Mouse (Mus musculus) thymus, adult 2 months (tissue): ENCODE data around the gene Tbx5. TPM values are rescaled to one million over a fixed set of nuclear protein-coding genes. Genes with fewer than 3 reads are reported as not detected.

Experiments used
- DNase-seq: peaks from one replicate; pipeline ENCODE4 v3.0.0; 2021
- H3K27ac ChIP-seq: fragments of 200-500 bp; 2 replicates; pipeline ENCODE4 v1.5.1; 2012; ENCODE audit warnings: low read length, control low read depth; ENCODE audit not compliant: control insufficient read depth, insufficient read depth
- H3K27me3 ChIP-seq: fragments of 200-500 bp; 2 replicates; pipeline ENCODE4 v1.6.1; 2012; ENCODE audit warnings: mild to moderate bottlenecking, low read length, moderate library complexity, mixed read lengths; ENCODE audit not compliant: control insufficient read depth, insufficient read depth
- H3K36me3 ChIP-seq: fragments of 200-500 bp; 2 replicates; pipeline ENCODE4 v1.6.1; 2012; ENCODE audit warnings: mild to moderate bottlenecking, low read length, moderate library complexity; ENCODE audit not compliant: control insufficient read depth, insufficient read depth
- H3K4me1 ChIP-seq: fragments of 200-500 bp; replicated peaks from 2 replicates; pipeline ENCODE4 v1.6.1; 2012; ENCODE audit warnings: low read length; ENCODE audit not compliant: control insufficient read depth, insufficient read depth
- H3K4me3 ChIP-seq: fragments of 200-500 bp; 2 replicates; pipeline ENCODE4 v1.5.1; 2012; ENCODE audit warnings: mild to moderate bottlenecking, low read length, control low read depth, moderate library complexity; ENCODE audit not compliant: control insufficient read depth, insufficient read depth
- CTCF ChIP-seq: fragments of 200-500 bp; IDR thresholded peaks from 2 replicates; pipeline ENCODE4 v1.5.1; 2012; ENCODE audit warnings: mild to moderate bottlenecking, control low read depth, low read length, moderate library complexity, borderline replicate concordance; ENCODE audit not compliant: control insufficient read depth, poor library complexity, insufficient read depth; ENCODE audit errors: extremely low read depth
- POLR2A ChIP-seq: fragments of 200-500 bp; IDR thresholded peaks from 2 replicates; pipeline ENCODE4 v1.6.1; 2012; ENCODE audit warnings: mild to moderate bottlenecking, low read length, control low read depth, moderate library complexity; ENCODE audit not compliant: control insufficient read depth, poor library complexity, insufficient read depth; ENCODE audit errors: extremely low read depth
- WGBS: fragments of 180-500 bp; shearing (Covaris S2); methylation state at CpG from one replicate; pipeline ENCODE4 v1.1.7; 2018; 5-methylcytosine and 5-hydroxymethylcytosine counted together
- polyA plus RNA-seq: library from polyadenylated mRNA; depleted of rRNA; stranded (reverse); fragments of >200 nt; gene quantifications from 2 replicates; pipeline ENCODE4 v1.2.3, GENCODE M21; 2012; rRNA removed

Gene Tbx5
- polyA plus RNA-seq = 0.54 and 1.7 TPM in 2 replicates

GRCm38 (mm10) chr5:119832479-119832796, at the start of gene Tbx5:
Tbx5 (plus strand) TSS chr5:119832668.
- H3K27me3 ChIP-seq = peaks cover 35% of the 10 kb centered on the region
- no peak for TF ChIP-seq CTCF
- no peak for TF ChIP-seq POLR2A
- DNase-seq = no peak
- 11% methylated on average over 16 of the region's 16 CpGs for WGBS
- no peak within 1 kb of the TSS for H3K27ac ChIP-seq
- H3K4me3 ChIP-seq = no peak within 1 kb of the TSS
- H3K36me3 ChIP-seq = no peaks in the 10 kb centered on the region
- H3K4me1 ChIP-seq = no peaks in the 10 kb centered on the region

- TF ChIP-seq POLR2A (no peak), CTCF (no peak)
- no peaks in the 10 kb centered on the region for H3K27me3 ChIP-seq
- H3K27ac ChIP-seq = no peak overlapping the region
- H3K4me1 ChIP-seq = no peaks in the 10 kb centered on the region
- H3K4me3 ChIP-seq = no peak overlapping the region
- 91% methylated on average over 7 of the region's 7 CpGs for WGBS
- no peak for DNase-seq
- H3K36me3 ChIP-seq = no peaks in the 10 kb centered on the region
These were observed 46.5 kb upstream of the Tbx5 start for GRCm38 (mm10) chr5:119785959-119786358.

- no peak for TF ChIP-seq CTCF
- TF ChIP-seq POLR2A = no peak
- Histone ChIP-seq H3K27ac (no peak overlapping the region), H3K4me3 (no peak overlapping the region), H3K27me3 (peaks cover 4% of the 10 kb centered on the region; the same call in 1 of the 2 replicates), H3K4me1 (no peaks in the 10 kb centered on the region), H3K36me3 (no peaks in the 10 kb centered on the region)
- 61% methylated on average over 5 of the region's 5 CpGs for WGBS
- DNase-seq = no peak
These were observed 40.8 kb upstream of the Tbx5 start for GRCm38 (mm10) chr5:119791664-119792063.

- WGBS = 7% methylated on average over 4 of the region's 4 CpGs
These were observed 38.5 kb upstream of the Tbx5 start for GRCm38 (mm10) chr5:119793972-119794371.

GRCm38 (mm10) chr5:119795376-119795775, 37.1 kb upstream of the Tbx5 start:
- DNase-seq = no peak
- Histone ChIP-seq H3K27me3 (peaks cover 15% of the 10 kb centered on the region), H3K4me3 (no peak overlapping the region), H3K4me1 (no peaks in the 10 kb centered on the region), H3K36me3 (no peaks in the 10 kb centered on the region), H3K27ac (no peak overlapping the region)
- 5% methylated on average over 6 of the region's 6 CpGs for WGBS
- TF ChIP-seq CTCF (no peak), POLR2A (no peak)

More at GRCm38 (mm10) chr5:119793972-119794371, 38.5 kb upstream of the Tbx5 start:
- no peaks in the 10 kb centered on the region for H3K36me3 ChIP-seq
- no peaks in the 10 kb centered on the region for H3K4me1 ChIP-seq
- H3K27ac ChIP-seq = no peak overlapping the region
- DNase-seq = no peak
- H3K4me3 ChIP-seq = no peak overlapping the region
- peaks cover 15% of the 10 kb centered on the region for H3K27me3 ChIP-seq
- no peak for TF ChIP-seq POLR2A

GRCm38 (mm10) chr5:119795777-119796176, 36.7 kb upstream of the Tbx5 start:
- Histone ChIP-seq H3K4me3 (no peak overlapping the region), H3K27ac (no peak overlapping the region), H3K4me1 (no peaks in the 10 kb centered on the region), H3K27me3 (peaks cover 15% of the 10 kb centered on the region), H3K36me3 (no peaks in the 10 kb centered on the region)
- no peak for TF ChIP-seq CTCF
- no peak for TF ChIP-seq POLR2A
- 11% methylated on average over 3 of the region's 3 CpGs for WGBS
- DNase-seq = no peak

GRCm38 (mm10) chr5:119796443-119797160, 35.9 kb upstream of the Tbx5 start:
- no peaks in the 10 kb centered on the region for H3K36me3 ChIP-seq
- H3K4me3 ChIP-seq = no peak overlapping the region
- whole genome bisulfite sequencing = 11% methylated on average over 33 of the region's 33 CpGs
- DNase-seq = no peak
- no peak overlapping the region for H3K27ac ChIP-seq
- H3K27me3 ChIP-seq = peaks cover 15% of the 10 kb centered on the region
- TF ChIP-seq CTCF (no peak), POLR2A (no peak)
- no peaks in the 10 kb centered on the region for H3K4me1 ChIP-seq
